Mouse (Mus musculus) embryonic facial prominence, embryonic 13.5 days (tissue): ENCODE measurements around the gene Ubap2l. TPM values are rescaled to one million over a fixed set of nuclear protein-coding genes. Genes with fewer than 3 reads are reported as not detected.

Source experiments
- microRNA counts: library from miRNA; unstranded; fragments of <30 nt; microRNA quantifications from one replicate; lab custom pipeline; 2016
- microRNA-seq: library from miRNA; unstranded; fragments of <30 nt; microRNA quantifications from one replicate; pipeline ENCODE4, GENCODE M21; 2016
- polyA plus RNA-seq: library from polyadenylated mRNA; unstranded; fragments of >200 nt; fragmentation: Nextera tagmentation; extraction: Ambion mirVana; gene quantifications from 2 replicates; pipeline ENCODE4 v1.2.1, GENCODE M21; 2015

The Ubap2l gene
- polyA plus RNA-seq, 1 experiment from 2014 or later = 231 TPM

MicroRNAs within 50 kb of the gene (microRNA counts, 519-probe panel; counts per million panel counts)
- microRNA mmu-miR-190b (lab: Ali Mortazavi, UCI) = 3,591 counts per million, percentile 80 among the panel's probes with 10 or more counts

Small RNAs within 50 kb of the gene (microRNA-seq; reads per million reads assigned to microRNA genes)
- gene Mir190b = 18.7 reads per million, percentile 34 among the genes with 10 or more reads in this experiment
- gene Mir7669 = not detected

Other genes with a start within 250 kb of the Ubap2l start
- gene She, start 221.3 kb downstream of the Ubap2l start, polyA plus RNA-seq = 2.8 and 3.2 TPM in 2 replicates
- 0.83 and 1.6 TPM in 2 replicates for gene Il6ra, start 139.4 kb downstream of the Ubap2l start, polyA plus RNA-seq
- gene Atp8b2, start 89.1 kb downstream of the Ubap2l start, polyA plus RNA-seq = 16.8 and 17.8 TPM in 2 replicates
- gene Hax1, start 53.8 kb downstream of the Ubap2l start, polyA plus RNA-seq = 169 and 173 TPM in 2 replicates
- 146 and 149 TPM in 2 replicates for gene 4933434E20Rik, start 992 bp downstream of the Ubap2l start, polyA plus RNA-seq
- 496 and 525 TPM in 2 replicates for gene Tpm3, start 20.0 kb upstream of the Ubap2l start, polyA plus RNA-seq
- gene Nup210l, start 51.5 kb upstream of the Ubap2l start, polyA plus RNA-seq = 0.30 and 0.44 TPM in 2 replicates
- 1,327 and 1,965 TPM in 2 replicates for gene Rps27, start 161.0 kb upstream of the Ubap2l start, polyA plus RNA-seq
- 35.4 and 38.9 TPM in 2 replicates for gene Rab13, start 161.1 kb upstream of the Ubap2l start, polyA plus RNA-seq
- gene Jtb, start 179.0 kb upstream of the Ubap2l start, polyA plus RNA-seq = 107 and 113 TPM in 2 replicates
- gene Creb3l4, start 190.9 kb upstream of the Ubap2l start, polyA plus RNA-seq = 8.9 and 9.1 TPM in 2 replicates
- gene Slc39a1, start 195.5 kb upstream of the Ubap2l start, polyA plus RNA-seq = 86.2 and 92.6 TPM in 2 replicates
- gene Crtc2, start 201.5 kb upstream of the Ubap2l start, polyA plus RNA-seq = 25.9 and 26.9 TPM in 2 replicates
- 4.9 and 5.6 TPM in 2 replicates for gene Dennd4b, start 212.6 kb upstream of the Ubap2l start, polyA plus RNA-seq
- 19.0 and 24.5 TPM in 2 replicates for gene Gatad2b, start 240.6 kb upstream of the Ubap2l start, polyA plus RNA-seq